Mouse (Mus musculus) cerebellum, adult 2 months (tissue): ENCODE measurements at regions not wholly inside any gene's neighbourhood (a gene's known extent, or its start where the extent isn't known, plus 50 kb on each side); places are given as distances from the start of the nearest gene placed in this dataset.

Experiments
- CTCF ChIP-seq: fragments of 200-500 bp; IDR thresholded peaks from 2 replicates; pipeline ENCODE4 v1.5.1; 2011; ENCODE audit warnings: low read depth, mild to moderate bottlenecking, control low read depth, low read length, moderate library complexity, borderline replicate concordance; ENCODE audit not compliant: insufficient read depth
- POLR2A ChIP-seq: fragments of 200-500 bp; IDR thresholded peaks from 2 replicates; pipeline ENCODE4 v1.6.1; 2011; ENCODE audit warnings: low read length, control low read depth, borderline replicate concordance; ENCODE audit not compliant: insufficient read depth

DNA sequence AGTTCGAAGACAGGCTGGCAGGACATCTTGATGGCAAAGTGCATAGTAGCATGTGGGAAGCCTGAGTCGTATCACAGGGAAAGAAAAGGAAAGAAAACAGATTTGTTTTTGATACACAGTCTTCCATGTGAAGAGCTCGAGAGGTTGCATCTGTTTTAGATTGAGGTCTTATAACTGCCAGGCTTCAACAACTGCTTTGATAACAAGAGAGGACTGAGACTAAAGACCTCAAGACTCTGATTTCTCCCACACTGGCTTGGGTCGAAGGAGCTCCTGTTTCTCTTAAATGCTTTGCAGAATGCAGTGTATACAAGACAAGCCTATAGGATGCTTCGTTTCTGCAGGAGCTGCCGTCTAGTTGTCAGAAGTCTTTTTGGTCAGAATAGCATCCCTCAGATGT lies 103.0 kb upstream of the Fat4 start:
- TF ChIP-seq POLR2A: no peak
- no peak for TF ChIP-seq CTCF
